Mouse (Mus musculus): ENCODE results near the gene Smok3a. TPM values are rescaled to one million over a fixed set of nuclear protein-coding genes. Genes with fewer than 3 reads are reported as not detected.

Gene Smok3a
- total RNA-seq, 2 experiments from 2014 or later = not detected

DNA sequence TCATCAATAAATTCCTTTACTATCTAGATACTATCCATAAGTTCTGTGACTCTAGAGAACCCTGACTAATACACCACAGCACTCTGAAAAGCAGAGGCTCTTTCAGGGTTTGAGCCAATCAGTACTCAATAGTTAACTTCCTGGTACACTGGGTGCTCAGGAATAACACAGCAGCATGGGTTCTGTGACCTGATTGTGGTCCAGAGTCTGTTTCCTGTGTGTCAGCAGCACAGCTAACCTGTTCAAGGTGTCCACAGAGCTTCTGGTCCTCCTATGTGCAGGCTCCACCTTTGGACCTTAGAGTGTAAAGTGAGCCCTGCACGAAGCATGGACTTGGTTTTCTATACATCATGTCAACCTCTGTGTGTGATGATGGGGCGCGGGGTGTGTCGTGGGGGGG, 52.7 kb downstream of the Smok3a start:
- no peak for DNase-seq (ENCODE audit: extremely low spot score in 1 of 2, low spot score in 2 of 2)
- intact Hi-C loops (cut with DNase I) = no loop called here
- Histone ChIP-seq H3K27ac (no peak overlapping the region), H3K4me3 (no peak overlapping the region)
- TF ChIP-seq CTCF (IDR thresholded peaks at IDR 0.05) = no peak

DNA sequence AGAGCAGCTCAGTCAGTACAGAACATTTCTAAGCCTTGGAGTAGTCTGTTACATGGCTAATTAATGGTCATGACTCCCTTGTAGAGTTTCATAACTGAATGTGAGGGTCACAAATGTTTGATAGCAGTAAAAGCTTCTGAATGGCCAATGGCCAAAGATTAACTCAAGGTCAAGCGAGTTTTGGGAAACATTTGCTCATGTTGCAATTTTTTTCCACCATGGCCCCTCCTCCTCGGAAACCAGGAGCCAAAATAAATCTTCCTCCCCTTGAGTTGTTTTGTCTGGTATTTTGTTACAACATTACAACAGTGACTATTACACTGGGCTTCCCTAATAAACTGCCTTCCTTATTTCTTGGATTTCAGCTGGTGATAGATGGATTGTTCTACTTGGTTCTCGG, 54.6 kb downstream of the Smok3a start:
- no peak for TF ChIP-seq CTCF (IDR thresholded peaks at IDR 0.05)
- no peak for DNase-seq (ENCODE audit: extremely low spot score in 1 of 2, low spot score in 2 of 2)
- intact Hi-C loops (cut with DNase I) = no loop called here
- Histone ChIP-seq H3K4me3 (no peak overlapping the region), H3K27ac (no peak overlapping the region)

DNA sequence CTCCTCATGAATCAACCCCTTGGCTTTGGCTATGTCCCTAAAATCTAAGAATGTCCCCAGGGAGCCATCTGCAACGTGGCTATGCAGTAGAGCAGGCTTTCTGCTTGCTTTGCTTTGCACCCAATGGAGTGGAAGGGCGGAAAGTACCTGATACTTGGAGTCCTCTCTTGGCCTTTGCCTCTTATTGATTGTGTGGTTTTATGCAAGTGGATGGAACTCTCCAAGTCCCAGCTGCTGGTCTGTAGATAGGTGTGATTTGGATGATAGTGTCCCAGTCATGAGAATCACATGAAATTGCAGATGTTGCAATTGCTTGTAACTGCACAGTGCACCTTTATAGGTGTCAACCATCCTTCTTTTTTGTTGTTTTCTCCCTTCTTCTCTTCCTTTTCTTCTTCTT, 55.1 kb downstream of the Smok3a start:
- TF ChIP-seq CTCF (IDR thresholded peaks at IDR 0.05) = no peak
- no peak for DNase-seq (ENCODE audit: extremely low spot score in 1 of 2, low spot score in 2 of 2)
- Histone ChIP-seq H3K27ac (no peak overlapping the region), H3K4me3 (no peak overlapping the region)
- intact Hi-C loops (cut with DNase I) = no loop called here

DNA sequence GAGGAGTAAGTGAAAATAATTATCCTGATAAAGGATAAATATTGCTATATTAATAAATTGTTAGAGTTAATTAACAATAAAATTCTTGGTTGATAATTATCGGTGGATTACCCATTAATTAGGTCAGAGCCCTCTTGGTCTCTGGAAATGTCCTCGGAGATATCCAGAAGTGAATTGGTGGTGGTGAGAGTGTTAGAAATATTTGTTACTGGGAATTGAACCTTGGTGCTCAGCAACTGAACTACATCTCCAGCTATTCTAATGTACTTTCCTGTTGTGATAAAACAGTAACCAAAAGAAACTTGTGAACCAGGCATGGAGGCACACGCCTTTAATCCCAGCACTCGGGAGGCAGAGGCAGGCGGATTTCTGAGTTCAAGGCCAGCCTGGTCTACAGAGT, 59.4 kb downstream of the Smok3a start:
- no peak for TF ChIP-seq CTCF (IDR thresholded peaks at IDR 0.05)
- intact Hi-C loops (cut with DNase I) = loop anchor here (5.0 kb wide), 1 partner anchor 193 kb away; no protein-coding TSS in a partner anchor
- no peak for DNase-seq (ENCODE audit: extremely low spot score in 1 of 2, low spot score in 2 of 2)
- H3K27ac ChIP-seq = no peak overlapping the region
- H3K4me3 ChIP-seq = no peak overlapping the region

DNA sequence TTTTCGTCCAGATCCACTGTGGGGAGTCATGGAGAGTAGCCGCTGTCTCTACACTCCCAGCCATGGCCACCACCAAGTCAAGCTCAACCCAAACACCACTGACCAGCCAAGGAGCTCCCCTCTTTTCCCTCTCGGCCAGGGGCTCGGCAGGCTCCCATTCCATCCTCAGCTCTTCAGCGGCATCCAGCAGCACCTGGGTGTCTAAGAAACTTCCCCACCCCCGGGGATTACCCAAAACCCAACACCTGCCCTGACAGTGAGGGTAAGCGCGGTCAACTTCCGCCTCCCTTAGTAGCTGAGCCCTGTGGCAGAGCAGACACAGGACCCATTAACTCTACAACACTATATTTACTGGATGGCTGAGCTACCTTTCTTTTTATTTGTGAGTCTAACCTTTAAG, 60.4 kb downstream of the Smok3a start:
- no peak for TF ChIP-seq CTCF (IDR thresholded peaks at IDR 0.05)
- intact Hi-C loops (cut with DNase I) = loop anchor here (5.0 kb wide), 1 partner anchor 194 kb away; no protein-coding TSS in a partner anchor
- H3K27ac ChIP-seq = no peak overlapping the region
- no peak for DNase-seq (ENCODE audit: extremely low spot score in 1 of 2, low spot score in 2 of 2)
- no peak overlapping the region for H3K4me3 ChIP-seq

DNA sequence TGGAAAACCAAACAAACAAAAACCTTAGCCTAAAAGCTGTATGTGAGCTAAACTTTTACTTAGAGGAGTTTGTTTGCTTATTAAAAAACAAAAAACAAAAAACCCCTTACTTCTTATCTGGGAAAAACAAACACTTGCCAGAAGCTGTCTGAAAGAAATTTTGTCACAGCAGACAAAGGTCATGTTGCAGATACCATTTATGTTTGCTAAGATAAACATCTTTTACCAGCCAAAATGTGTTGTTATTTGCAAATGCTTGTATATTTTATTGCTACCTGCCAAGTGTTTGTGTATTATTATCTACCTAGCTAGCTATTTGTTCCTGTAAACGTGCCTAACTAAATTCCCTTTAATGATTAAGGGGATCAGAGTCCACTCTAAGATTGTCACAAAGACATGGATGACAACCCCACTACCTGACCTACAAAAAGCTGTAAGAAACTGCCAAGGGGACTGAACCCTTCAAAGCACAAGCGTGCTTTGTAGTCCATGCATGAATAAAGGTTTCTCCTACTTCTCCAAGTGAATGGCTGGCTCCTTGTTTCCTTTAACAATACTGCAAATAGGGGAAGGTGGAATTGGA, 62.3 kb downstream of the Smok3a start:
- TF ChIP-seq CTCF (IDR thresholded peaks at IDR 0.05) = no peak
- DNase-seq (ENCODE audit: extremely low spot score in 1 of 2, low spot score in 2 of 2) = no peak
- H3K4me3 ChIP-seq = no peak overlapping the region
- intact Hi-C loops (cut with DNase I) = loop anchor here (5.0 kb wide), 1 partner anchor 196 kb away; no protein-coding TSS in a partner anchor
- H3K27ac ChIP-seq = no peak overlapping the region

DNA sequence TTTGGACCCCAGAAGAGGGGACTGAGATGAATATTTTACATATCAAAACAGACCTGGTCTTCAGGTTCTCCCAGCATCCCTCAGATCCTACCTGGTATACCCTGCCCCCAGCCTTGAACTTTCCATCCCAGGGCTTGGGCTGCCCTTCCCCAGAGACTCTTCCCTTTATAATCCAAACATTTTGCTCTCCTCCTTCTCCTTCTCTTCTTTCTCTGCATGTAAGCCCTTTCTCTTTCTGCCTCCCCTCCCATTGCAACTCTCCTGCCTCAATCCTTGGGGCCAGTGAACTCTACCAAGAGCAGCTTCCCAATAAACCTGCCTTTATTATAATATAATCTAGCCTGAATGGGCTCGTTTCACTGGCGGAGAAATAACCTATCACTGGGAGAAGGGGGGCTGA, 62.9 kb downstream of the Smok3a start:
- TF ChIP-seq CTCF (IDR thresholded peaks at IDR 0.05) = no peak
- Histone ChIP-seq H3K27ac (no peak overlapping the region), H3K4me3 (no peak overlapping the region)
- no peak for DNase-seq (ENCODE audit: extremely low spot score in 1 of 2, low spot score in 2 of 2)
- intact Hi-C loops (cut with DNase I) = loop anchor here (2.0 to 5.0 kb wide), 2 partner anchors 71 to 197 kb away; partner anchors contain the start of gene Zfp113

Other genes with a start within 250 kb of the Smok3a start
- 10 to 100 TPM; 22.8 to 25.6 TPM for gene Ppp1r35, start 242.4 kb upstream of the Smok3a start, total RNA-seq (2021)
- 10 to 100 TPM; 40.1 to 45.2 TPM for gene Mepce, start 233.6 kb upstream of the Smok3a start, total RNA-seq (2021)
- 1 to 10 TPM; 5.7 to 8.2 TPM for gene Zcwpw1, start 233.5 kb upstream of the Smok3a start, total RNA-seq (2021)
- 1 to 10 TPM in 1 of 2 experiments, under 1 TPM in 1; 0.54 to 1.3 TPM for gene Pilra, start 185.0 kb upstream of the Smok3a start, total RNA-seq (2021)
- not detected for gene Pilrb1, start 163.2 kb upstream of the Smok3a start, total RNA-seq (2021)
- gene Pilrb2, start 149.4 kb upstream of the Smok3a start, total RNA-seq (2021) = not detected
- under 1 TPM in 1 of 2 experiments, not detected in 1; 0.14 TPM for gene Cyp3a13, start 99.6 kb upstream of the Smok3a start, total RNA-seq (2021)
- 10 to 100 TPM; 17.1 to 17.6 TPM for gene Gjc3, start 58.2 kb upstream of the Smok3a start, total RNA-seq (2021)
- gene Azgp1, start 39.7 kb upstream of the Smok3a start, total RNA-seq (2021) = not detected
- gene Smok3b, start 168 bp downstream of the Smok3a start, total RNA-seq (2021) = not detected
- gene Smok3c, start 31.9 kb downstream of the Smok3a start, total RNA-seq (2021) = not detected
- gene Zkscan1, start 63.8 kb downstream of the Smok3a start, total RNA-seq (2021) = 10 to 100 TPM; 39.1 to 42.2 TPM
- gene Zscan21, start 95.6 kb downstream of the Smok3a start, total RNA-seq (2021) = 10 to 100 TPM; 14.7 to 16.5 TPM
- gene Zfp113, start 134.5 kb downstream of the Smok3a start, total RNA-seq (2021) = 10 to 100 TPM; 10.7 to 13.4 TPM
- 100 to 1,000 TPM; 125 to 136 TPM for gene Cops6, start 139.8 kb downstream of the Smok3a start, total RNA-seq (2021)
- gene Ap4m1, start 150.7 kb downstream of the Smok3a start, total RNA-seq (2021) = 10 to 100 TPM; 24.5 to 28.5 TPM
- gene Mcm7, start 151.2 kb downstream of the Smok3a start, total RNA-seq (2021) = 10 to 100 TPM; 16.0 to 18.9 TPM
- 10 to 100 TPM; 43.8 to 45.2 TPM for gene Taf6, start 166.2 kb downstream of the Smok3a start, total RNA-seq (2021)
- gene Cnpy4, start 166.2 kb downstream of the Smok3a start, total RNA-seq (2021) = 10 to 100 TPM; 13.5 to 17.1 TPM
- gene Mblac1, start 173.1 kb downstream of the Smok3a start, total RNA-seq (2021) = 1 to 10 TPM; 7.8 to 9.3 TPM
- gene Nxpe5, start 204.6 kb downstream of the Smok3a start, total RNA-seq (2021) = under 1 TPM in 1 of 2 experiments, not detected in 1; 0.14 TPM
- 10 to 100 TPM; 47.7 to 49.6 TPM for gene Lamtor4, start 234.2 kb downstream of the Smok3a start, total RNA-seq (2021)
- gene BC037034, start 242.8 kb downstream of the Smok3a start, total RNA-seq (2021) = 10 to 100 TPM; 64.2 to 67.8 TPM

Data from left cerebral cortex, adult 2 months (tissue).